Mouse (Mus musculus): Measurements from ENCODE around the gene Cd300ld5.
A peak's percentile ranks its signal among the peaks of the same experiment; 100 is the strongest.
"Not testable (repeated sequence)": the region's sequence is repeated elsewhere in the genome, so short reads cannot be mapped to it uniquely, and the experiment has no call there.

Gene Cd300ld5

DNA sequence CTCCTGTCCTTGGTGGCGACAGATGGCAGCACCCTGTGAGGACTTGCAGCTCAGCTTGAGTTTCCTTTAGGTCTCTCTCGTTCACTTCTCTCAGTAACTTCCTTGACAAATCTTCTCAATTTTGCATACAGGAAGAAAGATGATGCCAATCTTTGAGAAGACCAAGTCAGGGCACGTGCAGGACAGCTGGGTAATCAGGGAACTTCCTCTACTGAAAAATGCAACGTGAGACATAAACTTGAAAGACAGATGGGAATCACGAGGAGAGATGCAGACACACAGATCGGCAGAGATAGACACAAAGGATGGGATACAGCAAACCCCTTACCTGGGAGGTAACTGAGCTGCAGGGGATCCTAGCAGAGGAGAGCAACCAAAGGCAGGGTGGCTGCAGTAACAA, at the start of gene Cd300ld5:
TSS of gene Cd300ld5 (minus strand) at position 101 of the 400 bp plus-strand sequence.
- DNase-seq (ENCODE audit: low spot score), result not testable (repeated sequence)

DNA sequence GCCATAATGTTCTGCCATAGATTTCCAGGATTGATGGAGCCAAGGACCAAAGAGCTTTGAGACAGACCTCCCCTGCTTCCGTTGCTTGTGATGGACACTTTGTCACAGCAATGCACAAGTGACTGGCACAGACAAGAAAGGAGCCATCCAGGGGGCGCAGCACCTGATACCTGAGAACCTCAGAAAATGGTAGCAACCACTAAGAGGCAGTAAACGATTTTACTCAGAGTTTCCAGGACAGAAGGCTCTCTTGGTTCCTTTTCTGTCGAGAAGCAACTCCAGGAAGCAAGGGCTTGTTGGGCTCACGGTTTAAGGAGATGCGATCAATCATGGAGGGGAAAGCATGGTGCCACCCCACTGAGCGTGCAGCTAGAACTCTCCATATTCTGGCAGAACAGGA, 48.6 kb upstream of the Cd300ld5 start:
- DNase-seq (ENCODE audit: low spot score), result no peak

DNA sequence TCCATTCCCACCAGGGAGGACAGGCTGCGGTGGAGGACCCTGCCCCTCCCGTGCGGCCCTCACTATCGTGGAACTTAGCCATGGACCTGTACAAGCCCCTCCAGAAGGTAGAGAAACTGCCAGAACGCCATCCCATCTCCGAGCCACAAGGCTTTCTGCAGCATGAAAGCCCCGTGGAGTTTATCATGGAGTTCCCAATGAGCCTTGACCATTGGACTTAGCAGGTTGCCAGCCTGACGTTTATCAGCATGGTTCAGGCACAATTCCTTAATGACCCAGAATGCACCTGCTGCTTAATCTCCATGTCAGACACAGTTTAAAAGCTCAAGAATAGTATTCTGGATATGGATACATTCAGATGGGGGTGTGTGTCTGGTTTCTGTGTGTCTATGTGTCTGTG, 47.5 kb upstream of the Cd300ld5 start:
- DNase-seq (ENCODE audit: low spot score), result no peak

DNA sequence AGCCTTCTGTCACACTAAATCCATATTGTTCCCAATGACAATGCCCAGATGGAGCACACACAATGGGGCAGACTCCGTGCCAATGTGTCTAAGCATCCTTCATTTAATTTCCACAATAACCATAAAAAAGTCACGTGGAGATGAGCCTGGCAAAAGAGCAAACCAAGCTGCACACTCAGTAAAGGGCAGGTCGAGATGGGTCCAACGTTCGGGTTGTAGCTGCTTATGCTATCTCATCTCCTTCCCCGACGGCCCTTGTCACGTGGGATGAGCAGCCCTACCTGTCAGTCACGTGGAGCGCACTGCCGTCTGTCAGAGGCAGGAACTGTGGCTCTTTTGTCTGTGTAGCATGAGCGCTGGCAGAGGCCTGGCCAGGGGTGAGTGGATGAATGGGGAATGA, 47.0 kb upstream of the Cd300ld5 start:
- no peak for DNase-seq (ENCODE audit: low spot score)

DNA sequence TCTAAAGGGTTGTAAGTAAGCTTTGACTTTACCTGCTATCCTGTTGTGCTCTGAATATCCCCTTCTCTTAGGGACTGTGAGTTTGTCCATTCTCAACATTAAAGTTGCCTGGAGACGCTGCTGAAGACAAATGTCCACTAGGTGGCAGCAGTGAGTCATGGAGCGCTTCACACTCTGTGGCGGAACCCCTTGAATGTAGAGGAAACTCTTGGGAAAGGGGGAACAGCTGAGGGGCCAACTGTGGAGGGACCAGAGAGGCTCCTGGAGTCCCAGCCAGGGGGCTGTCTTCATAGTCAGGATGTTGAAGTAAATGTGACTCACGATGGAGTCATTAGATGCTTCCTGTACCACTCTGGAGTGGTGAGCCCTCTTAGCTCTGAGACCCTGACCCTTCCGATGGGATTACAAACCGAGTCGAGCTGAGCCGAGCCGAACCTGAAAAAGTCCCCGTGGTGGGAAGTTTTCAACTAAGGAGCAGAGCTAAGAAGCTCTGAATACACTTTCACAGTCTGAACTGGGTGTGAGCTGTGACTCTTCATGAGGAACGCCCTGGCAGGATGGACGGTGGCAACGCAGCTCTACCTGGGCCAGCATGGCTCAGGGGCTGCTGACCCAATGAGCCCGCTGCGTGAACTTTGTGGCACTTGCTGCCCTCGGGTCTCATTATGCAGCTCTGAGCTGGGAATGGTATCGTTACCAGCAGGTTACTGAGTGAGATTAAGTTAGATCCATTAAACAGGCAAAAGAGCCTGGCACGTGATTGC, 46.0 kb upstream of the Cd300ld5 start:
- peak; percentile 80 for DNase-seq (ENCODE audit: low spot score)

DNA sequence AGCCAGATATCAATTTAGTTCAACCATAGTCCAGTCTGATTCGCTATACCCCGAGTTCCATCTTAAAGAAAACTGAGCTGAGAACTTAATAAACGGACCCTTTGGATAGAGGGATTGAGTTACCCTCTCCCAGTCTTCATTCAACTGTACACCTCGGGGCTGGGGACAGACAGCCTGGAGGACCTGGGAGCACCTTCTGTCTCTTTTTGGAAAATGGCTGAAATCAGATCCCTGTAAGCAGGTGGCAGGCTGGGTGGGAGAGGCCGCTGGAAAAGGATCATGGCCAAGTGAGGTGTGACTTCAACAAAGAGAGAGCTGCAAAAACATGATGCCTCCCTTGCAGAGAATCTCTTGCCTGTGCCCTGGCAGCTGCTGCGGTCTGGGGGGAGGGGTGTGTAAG, 44.6 kb upstream of the Cd300ld5 start:
- no peak for DNase-seq (ENCODE audit: low spot score)

DNA sequence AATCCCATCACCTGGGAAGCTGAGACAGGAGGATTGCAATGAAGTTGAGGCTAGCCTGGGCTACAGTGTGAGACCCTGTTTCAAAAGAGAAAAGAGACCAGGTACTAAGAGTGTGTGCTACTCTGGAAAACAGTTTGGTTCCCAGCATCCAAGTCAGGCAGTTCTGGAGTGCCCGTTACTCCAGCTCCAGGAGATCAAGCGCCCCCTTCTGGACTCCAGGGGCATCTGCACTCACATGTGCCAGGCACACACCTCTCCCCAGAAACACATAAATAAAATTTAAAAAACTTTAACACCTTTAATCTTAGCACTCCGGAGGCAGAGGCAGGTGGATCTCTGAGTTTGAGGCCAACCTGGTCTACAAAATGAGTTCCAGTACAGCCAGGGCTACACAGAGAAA, 43.8 kb upstream of the Cd300ld5 start:
- DNase-seq (ENCODE audit: low spot score), result no peak

DNA sequence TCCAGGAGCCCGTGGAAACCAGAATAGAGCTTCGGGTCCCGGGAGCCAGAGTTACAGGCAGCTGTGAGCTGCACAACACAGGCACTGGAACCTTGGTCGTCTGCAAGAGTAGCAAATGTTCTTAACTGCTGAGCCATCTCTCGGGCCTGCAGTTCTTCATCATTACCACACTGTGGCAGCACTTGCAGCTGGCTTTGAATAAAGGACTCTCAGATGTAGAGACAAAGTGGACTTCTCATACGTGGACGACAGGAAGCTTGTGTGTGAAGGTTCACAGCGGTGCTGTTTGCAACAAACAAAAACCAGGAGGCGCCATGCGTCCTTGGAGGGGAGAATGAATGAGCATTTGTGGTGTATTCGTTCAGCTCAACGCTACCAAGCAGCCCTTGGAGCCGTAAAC, 43.3 kb upstream of the Cd300ld5 start:
- DNase-seq (ENCODE audit: low spot score), result peak; percentile 23

DNA sequence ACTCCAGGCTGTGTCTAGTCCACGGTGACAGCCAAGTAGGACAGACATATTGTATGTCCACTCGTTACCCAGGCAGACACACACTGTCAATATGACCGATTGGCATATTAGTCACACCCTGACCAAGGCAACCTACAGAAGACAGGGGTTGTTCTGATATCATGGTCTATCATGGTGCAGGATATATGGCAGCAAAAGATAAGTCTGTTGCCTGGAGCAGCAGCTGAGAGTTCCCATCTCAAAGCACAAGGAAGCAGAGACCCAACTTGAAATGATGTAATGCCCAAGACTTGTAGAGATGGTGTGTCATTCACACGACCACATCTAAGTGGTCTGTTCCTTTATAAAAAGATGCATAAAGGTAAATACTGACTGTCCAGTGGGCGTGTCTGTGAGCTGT, 41.1 kb upstream of the Cd300ld5 start:
- DNase-seq (ENCODE audit: low spot score), result no peak

DNA sequence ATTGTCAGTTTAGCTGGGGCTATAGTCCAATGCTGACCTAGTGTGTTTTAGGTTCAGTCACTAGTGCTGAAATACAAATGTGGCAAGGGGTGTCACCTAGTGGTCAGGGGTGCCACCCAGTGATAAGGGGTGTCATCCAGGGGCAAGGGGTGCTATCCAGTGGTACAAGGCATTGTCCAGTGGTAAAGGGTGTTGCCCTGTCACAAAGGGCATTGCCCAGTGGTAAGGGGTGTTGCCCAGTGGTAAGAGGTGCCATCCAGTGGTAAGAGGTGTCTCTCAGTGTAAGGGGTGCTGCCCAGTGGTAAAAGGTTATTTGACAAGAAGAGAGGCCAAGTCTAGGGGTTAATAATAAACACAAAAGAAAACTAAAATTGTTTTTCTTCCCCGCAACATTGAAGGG, 39.9 kb upstream of the Cd300ld5 start:
- no peak for DNase-seq (ENCODE audit: low spot score)

DNA sequence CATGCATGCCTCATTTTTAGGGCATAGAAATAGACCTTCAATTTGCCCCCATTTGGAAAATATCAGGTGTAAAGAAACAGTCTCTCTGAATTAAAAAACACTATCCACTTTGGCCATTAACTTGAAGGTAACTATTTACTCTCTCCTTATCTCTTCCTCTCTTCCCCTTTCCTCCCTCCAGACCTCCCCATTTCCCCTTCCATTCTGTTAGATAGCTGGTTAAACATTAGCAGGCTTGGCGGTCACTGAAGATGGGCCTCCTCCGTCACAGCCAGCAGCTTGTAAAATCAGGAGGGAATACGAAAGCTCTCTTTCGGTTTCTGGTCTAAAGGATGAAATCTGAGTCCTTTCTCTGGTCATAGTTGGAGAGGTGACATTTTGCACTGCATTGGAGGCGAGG, 38.3 kb upstream of the Cd300ld5 start:
- no peak for DNase-seq (ENCODE audit: low spot score)

DNA sequence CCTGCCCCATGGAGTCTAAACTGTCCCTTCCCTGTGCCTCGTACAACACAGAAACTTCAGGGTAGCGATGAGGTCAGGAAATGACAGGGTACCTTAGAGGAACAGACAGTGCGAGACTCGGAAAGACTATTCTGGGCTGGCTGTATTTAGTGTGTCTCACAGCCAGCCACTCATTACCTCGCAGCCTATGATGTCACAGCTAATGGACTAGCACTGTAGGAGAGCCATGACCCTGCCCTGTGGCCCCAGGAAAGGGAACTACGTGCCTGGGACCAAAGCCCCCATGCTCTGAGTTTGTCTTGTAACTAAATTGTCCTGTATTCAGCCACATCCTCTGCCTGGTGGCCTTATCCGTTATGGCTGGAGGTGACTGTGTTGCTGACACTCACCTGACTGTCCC, 37.8 kb upstream of the Cd300ld5 start:
- no peak for DNase-seq (ENCODE audit: low spot score)

DNA sequence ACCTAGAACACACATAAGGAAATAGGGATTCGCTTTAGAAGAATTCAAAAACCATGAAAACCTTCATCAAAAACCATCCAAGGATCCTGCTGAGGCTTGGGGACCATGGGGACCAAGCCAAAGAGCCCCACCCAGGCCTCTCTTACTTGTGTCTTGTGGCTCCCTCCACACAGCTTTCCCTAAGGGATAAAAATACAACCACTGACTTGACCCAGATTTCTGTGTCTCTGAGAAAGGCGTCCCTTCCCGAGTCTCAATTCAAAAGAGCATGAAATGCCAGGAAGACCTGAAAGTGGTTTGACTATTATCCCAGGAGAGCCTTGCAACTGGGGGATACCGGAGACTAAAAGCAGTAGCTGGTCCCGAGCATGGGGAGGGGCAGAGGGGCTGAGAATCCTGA, 35.4 kb upstream of the Cd300ld5 start:
- DNase-seq (ENCODE audit: low spot score), result no peak

DNA sequence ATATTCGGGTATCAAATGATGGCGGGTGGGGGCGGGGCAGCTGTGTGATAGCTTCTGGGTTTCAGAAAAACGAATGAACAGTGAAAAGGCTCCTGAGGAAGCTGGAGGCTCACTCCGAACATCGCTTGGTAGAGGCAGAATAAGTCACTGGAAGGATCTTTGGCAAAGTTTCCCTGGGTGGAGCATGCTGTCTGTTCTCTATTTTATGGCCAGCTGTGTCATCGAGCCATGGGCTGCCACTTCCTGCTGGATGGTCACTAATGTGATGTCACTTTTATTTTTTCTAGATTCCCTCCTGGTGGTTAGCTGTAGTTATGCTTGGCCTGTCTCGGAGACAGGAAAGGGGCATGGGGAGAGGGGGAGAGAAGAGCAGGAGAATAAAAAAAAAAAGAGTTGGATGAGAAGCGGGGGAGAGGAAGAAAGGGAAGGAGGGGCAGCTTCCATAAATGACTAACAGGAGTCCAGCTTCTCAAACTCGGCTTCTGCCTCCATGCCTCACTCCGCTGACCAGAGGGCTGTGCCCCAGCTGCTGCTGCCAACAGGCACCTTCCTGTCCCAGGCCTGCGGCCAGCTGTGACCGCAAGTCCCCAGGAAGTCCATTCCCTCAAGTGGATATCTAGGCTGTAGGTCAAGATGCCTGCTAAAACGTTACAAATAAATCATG, 34.2 kb upstream of the Cd300ld5 start:
- peak; percentile 67 for DNase-seq (ENCODE audit: low spot score)

DNA sequence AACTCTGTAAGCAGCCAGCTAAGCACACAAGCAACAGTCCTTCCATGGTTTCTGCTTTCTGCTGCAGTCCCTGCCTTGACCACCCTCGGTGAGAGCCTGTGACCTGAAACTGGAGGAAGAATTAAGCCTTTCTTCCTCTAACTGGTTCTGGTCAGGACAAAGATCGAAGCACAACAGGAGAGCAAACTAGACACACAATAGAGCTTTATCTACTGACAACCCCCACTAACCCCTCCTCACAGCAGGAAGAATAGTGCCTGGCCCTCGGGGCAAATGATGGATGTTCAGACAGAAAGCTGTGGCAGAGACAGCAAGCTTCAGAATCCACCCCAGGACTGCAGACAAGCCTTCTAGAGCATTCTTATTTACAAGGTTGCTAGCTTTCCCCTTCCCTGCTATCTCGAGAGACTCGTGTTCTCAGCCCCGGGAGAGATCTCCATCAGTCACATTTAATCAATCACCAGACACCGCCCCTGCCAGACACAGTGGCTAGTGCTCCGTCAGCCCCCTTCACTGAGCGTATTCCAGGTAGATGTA, 33.5 kb upstream of the Cd300ld5 start:
- DNase-seq (ENCODE audit: low spot score), result peak; percentile 27

DNA sequence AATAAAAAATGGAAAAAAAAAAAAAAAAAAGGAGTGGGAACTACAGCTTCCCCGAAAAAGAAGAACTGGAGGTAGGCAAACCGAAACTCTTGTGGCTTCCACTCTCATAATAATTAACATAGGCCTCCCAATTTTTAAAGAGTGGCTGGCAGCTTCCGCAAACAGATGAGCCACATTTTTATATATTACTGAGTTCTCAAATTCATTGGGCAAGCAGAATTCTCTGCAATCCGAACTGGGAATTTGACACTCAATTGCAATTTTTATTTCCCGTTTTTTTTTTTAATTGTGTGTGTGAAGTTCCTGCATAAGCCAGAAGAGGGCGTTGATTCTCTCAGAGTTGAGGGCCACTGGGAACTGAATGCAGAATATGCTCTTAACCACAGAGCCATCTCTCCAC, 29.2 kb upstream of the Cd300ld5 start:
- no peak for DNase-seq (ENCODE audit: low spot score)

DNA sequence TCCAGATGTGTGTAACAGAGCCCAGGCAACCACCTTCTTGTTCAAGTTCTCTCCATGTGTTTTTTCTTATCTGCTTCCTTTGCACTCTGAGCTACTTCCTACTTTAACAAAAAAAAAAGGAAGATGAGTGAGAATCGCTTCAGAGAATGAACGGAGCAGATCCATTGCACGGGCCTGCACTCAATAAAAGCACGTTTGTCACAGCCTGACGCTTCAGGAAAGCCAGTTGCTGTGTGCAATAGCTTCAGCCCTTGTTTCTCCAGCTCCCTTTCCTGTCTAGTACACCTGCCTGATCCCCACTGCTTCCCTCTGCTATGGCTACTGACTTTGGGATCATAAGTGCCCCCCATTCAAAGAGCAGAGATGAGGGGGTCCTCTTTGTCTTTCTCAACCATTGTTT, 24.5 kb upstream of the Cd300ld5 start, which contains the start of gene Cd300e:
TSS of gene Cd300e (minus strand) at position 101 of the 400 bp plus-strand sequence.
- no peak for DNase-seq (ENCODE audit: low spot score)

DNA sequence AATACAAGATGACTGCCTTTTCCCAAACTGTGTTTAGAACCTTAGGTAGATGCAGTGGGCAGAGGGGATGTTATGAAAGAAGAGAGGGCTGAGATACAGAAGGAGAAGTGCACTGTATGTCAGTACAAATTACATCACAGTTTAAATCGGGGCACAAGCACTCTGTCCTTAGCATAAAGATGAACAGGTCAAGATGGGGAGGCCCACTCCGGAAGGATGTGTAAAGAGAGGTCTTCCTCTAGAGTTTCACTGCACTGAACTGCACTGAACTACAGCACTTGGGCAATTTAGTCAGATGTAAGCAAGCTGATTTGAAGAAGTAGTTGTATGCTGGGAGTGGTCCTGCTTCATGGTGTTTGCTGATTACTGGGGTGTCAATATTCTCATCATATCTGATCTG, 22.2 kb upstream of the Cd300ld5 start:
- no peak for DNase-seq (ENCODE audit: low spot score)

DNA sequence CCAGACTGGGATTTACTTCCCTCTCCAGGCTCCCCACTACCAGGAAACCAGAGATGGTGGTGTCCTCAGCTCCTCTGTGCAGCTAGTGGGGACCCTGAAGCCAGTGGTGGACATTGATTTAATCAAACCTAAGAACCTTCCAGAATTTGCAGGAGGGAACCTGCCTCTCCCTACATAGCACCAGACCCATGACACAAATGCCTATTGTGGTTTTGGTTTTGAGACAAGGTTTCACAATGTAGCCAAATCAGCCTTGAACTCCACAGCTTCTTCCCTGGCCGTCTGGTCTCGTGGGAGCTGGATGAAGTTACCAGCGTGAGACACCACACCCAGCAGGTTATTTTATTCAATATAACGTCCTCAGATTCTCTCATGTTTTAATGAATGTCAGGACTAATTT, 21.1 kb upstream of the Cd300ld5 start:
- DNase-seq (ENCODE audit: low spot score), result no peak

DNA sequence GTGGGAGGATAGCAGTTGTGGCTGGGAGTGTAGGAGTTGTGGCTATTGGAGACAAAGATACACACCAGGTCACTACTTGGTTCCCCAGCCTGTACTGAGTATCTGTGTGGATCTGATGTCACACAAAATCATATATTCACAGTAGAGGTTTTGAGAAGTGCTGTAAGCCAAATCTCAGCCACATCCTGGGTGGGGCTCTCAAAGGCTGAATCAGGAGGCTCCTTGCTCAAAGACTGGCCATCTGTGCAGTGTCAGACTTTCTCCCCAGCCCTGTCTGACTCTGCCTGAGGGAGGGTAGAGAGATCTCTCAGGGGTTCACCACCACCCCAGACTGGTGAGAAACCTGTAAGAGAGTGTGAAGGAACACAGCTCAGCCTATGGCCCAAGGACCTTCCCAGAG, 17.0 kb upstream of the Cd300ld5 start:
- DNase-seq (ENCODE audit: low spot score), result no peak

DNA sequence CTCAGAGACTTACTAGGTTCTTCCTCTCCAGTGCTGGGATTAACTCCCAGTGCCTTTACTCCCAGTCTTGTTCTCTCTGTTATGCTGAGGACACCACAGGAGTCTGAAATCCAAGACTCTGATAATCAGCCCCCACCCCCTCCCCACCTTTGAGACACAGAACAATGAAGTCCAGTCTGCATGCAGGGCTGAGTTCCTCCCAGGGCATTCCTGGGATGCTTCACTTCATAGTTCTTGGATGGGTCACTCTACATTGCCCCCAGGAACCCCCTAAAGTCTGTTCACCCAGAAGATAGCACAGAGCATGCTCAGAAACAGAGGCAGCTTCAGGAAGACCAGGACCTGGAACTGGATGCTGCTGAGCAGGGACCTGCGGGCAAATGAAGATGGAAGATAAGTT, 15.4 kb upstream of the Cd300ld5 start:
- DNase-seq (ENCODE audit: low spot score), result no peak

DNA sequence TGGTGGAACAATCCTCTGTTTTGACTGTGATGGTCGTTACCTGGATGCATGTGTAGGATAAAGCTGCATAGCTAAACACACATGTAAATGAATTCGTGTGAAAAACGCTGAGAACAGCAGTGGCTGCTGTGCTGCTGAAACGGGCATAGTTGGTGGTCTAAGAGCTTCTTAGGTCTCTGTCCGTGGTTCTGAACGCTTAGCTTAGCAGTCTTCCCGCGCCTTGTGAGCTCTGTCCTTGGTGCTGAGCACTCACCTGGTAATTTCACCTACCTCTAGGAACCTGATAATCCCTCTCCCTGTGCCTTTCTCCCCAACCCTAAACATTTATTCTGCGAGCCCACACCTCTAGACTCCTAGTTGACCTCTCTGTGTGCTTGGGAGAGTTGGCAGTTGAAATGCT, 14.6 kb upstream of the Cd300ld5 start:
- no peak for DNase-seq (ENCODE audit: low spot score)

DNA sequence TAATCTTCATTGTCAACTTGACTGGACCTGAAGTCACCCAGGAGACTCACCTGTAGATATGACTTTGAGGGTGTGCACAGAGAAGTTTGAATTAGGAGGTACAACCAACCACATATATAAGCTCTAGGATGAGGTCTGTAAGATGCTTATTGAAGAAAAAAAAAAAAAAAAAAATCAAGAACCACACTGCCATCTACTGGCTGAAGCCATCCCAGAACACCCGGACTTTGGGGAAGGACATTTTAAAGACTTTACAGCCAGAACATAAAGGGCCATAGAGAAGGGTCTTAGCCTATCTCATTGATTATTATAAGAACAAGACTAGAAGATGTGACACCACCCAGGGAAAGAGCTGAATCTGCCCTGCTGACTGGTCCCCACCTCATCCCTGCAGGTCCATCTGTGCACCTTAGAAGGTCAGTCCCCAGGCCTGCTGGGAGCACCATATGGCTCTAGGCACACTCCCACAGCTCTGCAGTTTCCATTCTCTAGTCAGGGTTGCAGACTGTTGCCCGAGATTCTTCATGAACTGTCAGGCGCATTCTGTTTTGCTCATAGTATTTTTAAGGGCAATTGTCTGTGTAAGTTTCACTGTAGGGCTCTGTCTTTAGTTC, 11.8 kb upstream of the Cd300ld5 start:
- DNase-seq (ENCODE audit: low spot score), result no peak

All from MN1 (cell line).